Mouse (Mus musculus) frontal cortex, postnatal 10 days (tissue): Measurements from ENCODE around the gene Map2k6.

Source experiments
- DNase-seq, 2 experiments: peaks; one replicate each; pipeline ENCODE4 v3.0.0; 2022; ENCODE audit warnings: low spot score in 2 of 2, mixed read lengths in 1 of 2

Gene Map2k6

GRCm38 (mm10) chr11:110450758-110451121 is 51.8 kb downstream of the Map2k6 start:
- DNase-seq, result no peak

GRCm38 (mm10) chr11:110451590-110451989 is 52.7 kb downstream of the Map2k6 start:
- DNase-seq, result no peak

- no peak for DNase-seq
These were observed 54.7 kb downstream of the Map2k6 start for GRCm38 (mm10) chr11:110453445-110454154.

- DNase-seq, result no peak
These were observed 58.6 kb downstream of the Map2k6 start for GRCm38 (mm10) chr11:110457441-110457912.

GRCm38 (mm10) chr11:110460480-110460879 is 61.6 kb downstream of the Map2k6 start:
- no peak for DNase-seq

- DNase-seq, result no peak
These were observed 62.8 kb downstream of the Map2k6 start for GRCm38 (mm10) chr11:110461560-110462331.

- DNase-seq, result no peak
These were observed 64.2 kb downstream of the Map2k6 start for GRCm38 (mm10) chr11:110462975-110463578.

GRCm38 (mm10) chr11:110463801-110464200 is 64.9 kb downstream of the Map2k6 start:
- DNase-seq, result no peak

- no peak for DNase-seq
These were observed 70.1 kb downstream of the Map2k6 start for GRCm38 (mm10) chr11:110469054-110469453.

- DNase-seq, result no peak
These were observed 71.8 kb downstream of the Map2k6 start for GRCm38 (mm10) chr11:110470561-110471273.

GRCm38 (mm10) chr11:110471362-110471761 is 72.4 kb downstream of the Map2k6 start:
- no peak for DNase-seq

GRCm38 (mm10) chr11:110472078-110472477 is 73.2 kb downstream of the Map2k6 start:
- no peak for DNase-seq

GRCm38 (mm10) chr11:110473495-110473894 is 74.6 kb downstream of the Map2k6 start:
- DNase-seq, result no peak

- no peak for DNase-seq
These were observed 77.6 kb downstream of the Map2k6 start for GRCm38 (mm10) chr11:110476361-110477151.

GRCm38 (mm10) chr11:110477961-110478869 is 79.3 kb downstream of the Map2k6 start:
- DNase-seq, result peak in 1 of 2 experiments; percentile 32

GRCm38 (mm10) chr11:110478978-110479384 is 80.1 kb downstream of the Map2k6 start:
- peak in 1 of 2 experiments; percentile 36 for DNase-seq

- no peak for DNase-seq
These were observed 82.5 kb downstream of the Map2k6 start for GRCm38 (mm10) chr11:110481406-110481805.

GRCm38 (mm10) chr11:110482176-110482575 is 83.3 kb downstream of the Map2k6 start:
- no peak for DNase-seq

- DNase-seq, result no peak
These were observed 83.7 kb downstream of the Map2k6 start for GRCm38 (mm10) chr11:110482649-110483048.

GRCm38 (mm10) chr11:110483165-110483564 is 84.2 kb downstream of the Map2k6 start:
- DNase-seq, result no peak
